Mouse (Mus musculus) ES-Bruce4 (cell line): ENCODE data around the gene Mob4.

ENCODE experiments used
- CTCF ChIP-seq: IDR thresholded peaks from one replicate; pipeline ENCODE4 v1.8.1; 2011; ENCODE audit warnings: low read depth, low read length
- EP300 ChIP-seq: IDR thresholded peaks from 2 replicates; pipeline ENCODE4 v1.6.1; 2011; ENCODE audit warnings: low read depth, low read length; ENCODE audit not compliant: insufficient read depth
- POLR2A ChIP-seq: IDR thresholded peaks from one replicate; pipeline ENCODE4 v1.8.1; 2011; ENCODE audit warnings: low read length; ENCODE audit not compliant: insufficient read depth

- TF ChIP-seq CTCF (no peak), EP300 (no peak), POLR2A (no peak)
Observed at GRCm38 (mm10) chr1:55158211-55158610, 27.2 kb downstream of the Mob4 start.
